In genomic region chr7:132930055-132930454, GRCm38 (mm10) we compare ENCODE assay signal across 8 mouse cellular contexts. TPM values are rescaled to one million over a fixed set of nuclear protein-coding genes. Genes with fewer than 3 reads are reported as not detected.
DNase-seq lines count a peak whose midpoint lies in the region; ATAC-seq and TF ChIP-seq lines count a peak whose summit lies in the region.

No protein-coding gene starts in this region.

- H3K4me2 ChIP-seq in intestine, embryonic 16.5 days (ENCODE audit: low read depth, low read length): peak overlapping the region; percentile 65
- peak overlapping the region; percentile 54 for H3K4me2 ChIP-seq in midbrain, postnatal 0 days (ENCODE audit: low read depth, low read length, poor library complexity, severe bottlenecking)

- peak; percentile 43 for TF ChIP-seq CTCF in midbrain, postnatal 0 days (IDR thresholded peaks at IDR 0.05)

- ATAC-seq in megakaryocyte, adult 5-6 weeks (ENCODE audit: poor library complexity, severe bottlenecking): no peak
- no peak for ATAC-seq in intestine, embryonic 16.5 days
- no peak for ATAC-seq in midbrain, postnatal 0 days (ENCODE audit: low FRiP score)
- no peak for ATAC-seq in cerebellum, adult (ENCODE audit: insufficient number of reproducible peaks, low FRiP score, low TSS enrichment)

- whole genome bisulfite sequencing in intestine, embryonic 16.5 days: 81% methylated on average over 5 of the region's 5 CpGs
- 87% methylated on average over 5 of the region's 5 CpGs for WGBS in midbrain, postnatal 0 days

- no peak overlapping the region for H3K27ac ChIP-seq in intestine, embryonic 16.5 days (ENCODE audit: low read length)
- H3K27ac ChIP-seq in midbrain, postnatal 0 days (ENCODE audit: low read depth, low read length): no peak overlapping the region

- DNase-seq in c-Kit-positive CD71-positive TER-119-negative erythroid progenitor cells, embryonic 14.5 days (ENCODE audit: low read depth): peak; percentile 37
- no peak for DNase-seq in midbrain, postnatal 0 days (ENCODE audit: low spot score)
- no peak for DNase-seq in right cerebral cortex, adult 18-20 months
- DNase-seq in lung, postnatal 10 days: no peak

- H3K4me1 ChIP-seq in megakaryocyte, embryonic 14.5 days: peaks cover 23% of the 10 kb centered on the region; the same call in 1 of the 2 replicates
- peaks cover 4% of the 10 kb centered on the region for H3K4me1 ChIP-seq in intestine, embryonic 16.5 days (ENCODE audit: control insufficient read depth, insufficient read depth, low read length)
- H3K4me1 ChIP-seq in midbrain, postnatal 0 days (ENCODE audit: insufficient read depth, low read length): no peaks in the 10 kb centered on the region

- no peaks in the 10 kb centered on the region for H3K9me3 ChIP-seq in megakaryocyte, embryonic 14.5 days
- no peaks in the 10 kb centered on the region for H3K9me3 ChIP-seq in intestine, embryonic 16.5 days (ENCODE audit: control insufficient read depth, low read length)
- no peaks in the 10 kb centered on the region for H3K9me3 ChIP-seq in midbrain, postnatal 0 days (ENCODE audit: low read length)

- H3K4me3 ChIP-seq in megakaryocyte, embryonic 14.5 days (replicated peaks): peak overlapping the region; percentile 97
- H3K4me3 ChIP-seq in intestine, embryonic 16.5 days (ENCODE audit: low read length): peak overlapping the region; percentile 86
- peak overlapping the region; percentile 95 for H3K4me3 ChIP-seq in midbrain, postnatal 0 days (ENCODE audit: low read depth, low read length)

- no peaks in the 10 kb centered on the region for H3K36me3 ChIP-seq in megakaryocyte, embryonic 14.5 days (replicated peaks; ENCODE audit: low read length)
- no peaks in the 10 kb centered on the region for H3K36me3 ChIP-seq in intestine, embryonic 16.5 days (ENCODE audit: control insufficient read depth, insufficient read depth, low read length)
- no peaks in the 10 kb centered on the region for H3K36me3 ChIP-seq in midbrain, postnatal 0 days (ENCODE audit: insufficient read depth, low read length)

- H3K27me3 ChIP-seq in megakaryocyte, embryonic 14.5 days (replicated peaks): peaks cover 2% of the 10 kb centered on the region
- no peaks in the 10 kb centered on the region for H3K27me3 ChIP-seq in intestine, embryonic 16.5 days (replicated peaks; ENCODE audit: control insufficient read depth, insufficient read depth, low read length)
- no peaks in the 10 kb centered on the region for H3K27me3 ChIP-seq in midbrain, postnatal 0 days (ENCODE audit: insufficient read depth, low read length)

- peak overlapping the region; percentile 91 for H3K9ac ChIP-seq in intestine, embryonic 16.5 days (ENCODE audit: low read depth, low read length)
- H3K9ac ChIP-seq in midbrain, postnatal 0 days (replicated peaks; ENCODE audit: low read length, poor library complexity, severe bottlenecking): no peak overlapping the region

RNA-seq across cellular contexts. Expression of gene Zranb1, which starts 0.9 kb away (rescaled TPM):
- polyA plus RNA-seq in megakaryocyte, embryonic 14.5 days (2012; ENCODE audit: insufficient read depth, low replicate concordance): 1.8 and 5.0 TPM in 2 replicates
- total RNA-seq in megakaryocyte, adult 5-6 weeks (2015): 21.8 and 22.6 TPM in 2 replicates
- total RNA-seq in megakaryocyte, adult 5-6 weeks (2017): 42.3 and 47.6 TPM in 2 replicates
- 5.7 and 6.3 TPM in 2 replicates for polyA plus RNA-seq in intestine, embryonic 16.5 days (2015; fragmentation: Nextera tagmentation; extraction: Ambion mirVana)
- 45.1 and 64.6 TPM in 2 replicates for total RNA-seq in midbrain, postnatal 0 days (2014; rRNA removed)
- polyA plus RNA-seq in midbrain, postnatal 0 days (2015; fragmentation: Nextera tagmentation; extraction: Ambion mirVana): 26.6 and 28.2 TPM in 2 replicates
